Mouse (Mus musculus) Muller cell, postnatal 12 days (primary cell): ENCODE measurements around the gene Nabp1.

Experiments
- DNase-seq: peaks from one replicate; pipeline ENCODE4 v3.0.0-alpha.2; 2015; ENCODE audit errors: inconsistent ontology term

Gene Nabp1

GRCm38 (mm10) chr1:51478262-51479026, at the start of gene Nabp1:
Gene Nabp1, minus strand, starts transcription at chr1:51478425.
- DNase-seq = peak; percentile 99

GRCm38 (mm10) chr1:51525563-51526265, 47.5 kb upstream of the Nabp1 start:
- DNase-seq = peak; percentile 45

- no peak for DNase-seq
These were observed 43.4 kb upstream of the Nabp1 start for GRCm38 (mm10) chr1:51521651-51522050.

- DNase-seq = no peak
These were observed 42.1 kb upstream of the Nabp1 start for GRCm38 (mm10) chr1:51520246-51520780.

- DNase-seq = no peak
These were observed 40.9 kb upstream of the Nabp1 start for GRCm38 (mm10) chr1:51519112-51519511.

GRCm38 (mm10) chr1:51515625-51516024, 37.4 kb upstream of the Nabp1 start:
- DNase-seq = peak; percentile 36

GRCm38 (mm10) chr1:51515041-51515440, 36.8 kb upstream of the Nabp1 start:
- no peak for DNase-seq

GRCm38 (mm10) chr1:51514379-51514778, 36.2 kb upstream of the Nabp1 start:
- no peak for DNase-seq

- no peak for DNase-seq
These were observed 35.0 kb upstream of the Nabp1 start for GRCm38 (mm10) chr1:51513059-51513713.

- DNase-seq = no peak
These were observed 34.1 kb upstream of the Nabp1 start for GRCm38 (mm10) chr1:51512326-51512725.

- DNase-seq = no peak
These were observed 31.6 kb upstream of the Nabp1 start for GRCm38 (mm10) chr1:51509776-51510175.

GRCm38 (mm10) chr1:51509083-51509482, 30.9 kb upstream of the Nabp1 start:
- peak; percentile 88 for DNase-seq

GRCm38 (mm10) chr1:51508543-51508942, 30.3 kb upstream of the Nabp1 start:
- no peak for DNase-seq

- no peak for DNase-seq
These were observed 29.2 kb upstream of the Nabp1 start for GRCm38 (mm10) chr1:51507436-51507835.

GRCm38 (mm10) chr1:51506236-51506635, 28.0 kb upstream of the Nabp1 start:
- no peak for DNase-seq

- peak; percentile 45 for DNase-seq
These were observed 27.4 kb upstream of the Nabp1 start for GRCm38 (mm10) chr1:51505632-51506031.

- DNase-seq = no peak
These were observed 24.8 kb upstream of the Nabp1 start for GRCm38 (mm10) chr1:51503055-51503454.

GRCm38 (mm10) chr1:51502353-51502752, 24.1 kb upstream of the Nabp1 start:
- no peak for DNase-seq

GRCm38 (mm10) chr1:51501251-51501650, 23.0 kb upstream of the Nabp1 start:
- no peak for DNase-seq

GRCm38 (mm10) chr1:51498601-51499098, 20.4 kb upstream of the Nabp1 start:
- DNase-seq = no peak

- DNase-seq = no peak
These were observed 17.9 kb upstream of the Nabp1 start for GRCm38 (mm10) chr1:51496163-51496562.
